Mouse (Mus musculus) thymus, adult 2 months (tissue): ENCODE results near the gene St13.

ENCODE experiments used
- CTCF ChIP-seq: fragments of 200-500 bp; IDR thresholded peaks from 2 replicates; pipeline ENCODE4 v1.5.1; 2012; ENCODE audit warnings: mild to moderate bottlenecking, control low read depth, low read length, moderate library complexity, borderline replicate concordance; ENCODE audit not compliant: control insufficient read depth, poor library complexity, insufficient read depth; ENCODE audit errors: extremely low read depth
- POLR2A ChIP-seq: fragments of 200-500 bp; IDR thresholded peaks from 2 replicates; pipeline ENCODE4 v1.6.1; 2012; ENCODE audit warnings: mild to moderate bottlenecking, low read length, control low read depth, moderate library complexity; ENCODE audit not compliant: control insufficient read depth, poor library complexity, insufficient read depth; ENCODE audit errors: extremely low read depth

- no peak for TF ChIP-seq POLR2A
- TF ChIP-seq CTCF = no peak
These were observed 39.4 kb upstream of the St13 start for GRCm38 (mm10) chr15:81439236-81439635.
